ENCODE assay signal across 7 mouse cellular contexts in the genomic region with DNA sequence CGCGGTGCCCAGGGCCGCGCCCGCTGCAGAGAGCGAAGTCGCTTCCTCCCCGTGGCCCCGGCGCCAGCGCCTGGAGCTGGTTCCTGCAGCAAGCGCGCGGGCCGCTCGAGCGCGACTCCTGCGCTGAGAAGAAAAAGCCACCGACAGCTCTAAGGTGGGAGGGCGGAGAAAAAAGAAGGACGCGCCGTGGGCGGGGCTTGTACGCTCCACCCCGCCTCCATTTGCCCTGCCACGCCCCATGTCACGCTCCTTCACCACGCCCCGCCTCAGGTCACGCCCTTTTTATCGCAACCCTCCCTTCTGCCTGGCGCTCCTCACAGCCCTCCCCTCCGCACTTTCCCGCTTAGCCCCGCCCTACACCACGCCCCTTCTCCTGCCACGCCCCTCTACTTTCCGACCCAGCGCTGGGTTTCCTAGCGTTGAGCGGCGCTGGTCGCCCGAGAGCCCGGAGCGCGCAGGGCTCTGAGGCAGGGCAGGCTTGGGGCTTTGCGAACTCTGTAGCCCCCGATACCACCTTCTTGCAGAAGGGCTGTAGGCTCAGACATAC. TPM values are rescaled to one million over a fixed set of nuclear protein-coding genes. Genes with fewer than 3 reads are reported as not detected.
DNase-seq lines count a peak whose midpoint lies in the region; ATAC-seq lines count a peak whose summit lies in the region.

TSS of gene Spsb1 (minus strand) at position 151 of the 547 bp plus-strand sequence.

- peak within 1 kb of the TSS; percentile 90 for H3K4me3 ChIP-seq in embryonic facial prominence, embryonic 10.5 days
- peak within 1 kb of the TSS; percentile 79 for H3K4me3 ChIP-seq in limb, embryonic 10.5 days
- peak within 1 kb of the TSS; percentile 58 for H3K4me3 ChIP-seq in midbrain, embryonic 13.5 days (replicated peaks)

- H3K27me3 ChIP-seq in embryonic facial prominence, embryonic 10.5 days (replicated peaks; ENCODE audit: low read depth, poor library complexity, severe bottlenecking) = peaks cover 60% of the 10 kb centered on the region
- H3K27me3 ChIP-seq in limb, embryonic 10.5 days (ENCODE audit: low read depth, poor library complexity, severe bottlenecking) = peaks cover 42% of the 10 kb centered on the region
- peaks cover 73% of the 10 kb centered on the region for H3K27me3 ChIP-seq in midbrain, embryonic 13.5 days

- H3K4me2 ChIP-seq in midbrain, embryonic 13.5 days (replicated peaks) = peak within 1 kb of the TSS; percentile 99

- WGBS in embryonic facial prominence, embryonic 10.5 days = under 1% methylated on average over 51 of the region's 51 CpGs
- under 1% methylated on average over 51 of the region's 51 CpGs for WGBS in limb, embryonic 10.5 days
- under 1% methylated on average over 51 of the region's 51 CpGs for WGBS in midbrain, embryonic 13.5 days

- peak; percentile 99 for DNase-seq in adrenal gland, postnatal 10 days
- peak; percentile 99 for DNase-seq in embryonic facial prominence, embryonic 10.5 days (ENCODE audit: low spot score)
- DNase-seq in kidney, adult 11 months = peak; percentile 96
- DNase-seq in limb, embryonic 10.5 days (ENCODE audit: low spot score) = peak; percentile 99
- peak; percentile 89 for DNase-seq in spleen, adult 12 weeks (ENCODE audit: low spot score)

- H3K9ac ChIP-seq in midbrain, embryonic 13.5 days (replicated peaks) = peak within 1 kb of the TSS; percentile 67

- peak within 1 kb of the TSS; percentile 89 for H3K27ac ChIP-seq in embryonic facial prominence, embryonic 10.5 days (replicated peaks)
- peak within 1 kb of the TSS; percentile 95 for H3K27ac ChIP-seq in limb, embryonic 10.5 days
- H3K27ac ChIP-seq in midbrain, embryonic 13.5 days = no peak within 1 kb of the TSS

- ATAC-seq in granulocyte monocyte progenitor cell, adult 5-6 weeks (replicated peaks; ENCODE audit: poor library complexity, severe bottlenecking) = peak; percentile 91
- ATAC-seq in midbrain, embryonic 13.5 days = peak; percentile 87

- H3K36me3 ChIP-seq in embryonic facial prominence, embryonic 10.5 days (replicated peaks) = peaks cover 5% of the 10 kb centered on the region; the same call in 1 of the 2 replicates
- peaks cover 8% of the 10 kb centered on the region; the same call in 1 of the 2 replicates for H3K36me3 ChIP-seq in limb, embryonic 10.5 days
- H3K36me3 ChIP-seq in midbrain, embryonic 13.5 days = no peaks in the 10 kb centered on the region

- no peaks in the 10 kb centered on the region for H3K9me3 ChIP-seq in embryonic facial prominence, embryonic 10.5 days
- no peaks in the 10 kb centered on the region for H3K9me3 ChIP-seq in limb, embryonic 10.5 days (replicated peaks)
- no peaks in the 10 kb centered on the region for H3K9me3 ChIP-seq in midbrain, embryonic 13.5 days

- peaks cover 65% of the 10 kb centered on the region for H3K4me1 ChIP-seq in embryonic facial prominence, embryonic 10.5 days
- peaks cover 51% of the 10 kb centered on the region for H3K4me1 ChIP-seq in limb, embryonic 10.5 days
- peaks cover 20% of the 10 kb centered on the region for H3K4me1 ChIP-seq in midbrain, embryonic 13.5 days (replicated peaks)

RNA-seq across cellular contexts. Expression of gene Spsb1, which starts in this region (rescaled TPM):
- total RNA-seq in adrenal gland, postnatal 10 days (2021) = 10 to 100 TPM; 31.6 TPM
- polyA plus RNA-seq in embryonic facial prominence, embryonic 10.5 days (2016; fragmentation: Nextera tagmentation; extraction: Ambion mirVana) = 16.7 and 21.4 TPM in 2 replicates
- not detected in 2 replicates for total RNA-seq in granulocyte monocyte progenitor cell, adult 5-6 weeks (2014; fragmentation: Nextera tagmentation)
- not detected in 2 replicates for total RNA-seq in granulocyte monocyte progenitor cell, adult 5-6 weeks (2017)
- polyA plus RNA-seq in limb, embryonic 10.5 days (2016; fragmentation: Nextera tagmentation; extraction: Ambion mirVana) = 13.7 and 18.8 TPM in 2 replicates
- 4.0 and 4.8 TPM in 2 replicates for polyA plus RNA-seq in midbrain, embryonic 13.5 days (2015; fragmentation: Nextera tagmentation; extraction: Ambion mirVana)

Comparison
In these comparisons a context has a peak if more than half of its experiments do, and no peak if none do; other contexts are left out.
1. RNA of gene Spsb1 (total RNA-seq): 31.6 TPM in adrenal gland, postnatal 10 days; not detected in granulocyte monocyte progenitor cell, adult 5-6 weeks; every median in the first group is over 10 times any median in the second.
2. Peak in ATAC-seq in granulocyte monocyte progenitor cell, adult 5-6 weeks; RNA of the gene not detected or under 1 TPM.
3. Peak in every context shown above with its lines, with median percentiles within 50 percentile points of each other: DNase-seq and H3K4me3 ChIP-seq.